ENCODE assay signal across 24 mouse cellular contexts in the genomic region with DNA sequence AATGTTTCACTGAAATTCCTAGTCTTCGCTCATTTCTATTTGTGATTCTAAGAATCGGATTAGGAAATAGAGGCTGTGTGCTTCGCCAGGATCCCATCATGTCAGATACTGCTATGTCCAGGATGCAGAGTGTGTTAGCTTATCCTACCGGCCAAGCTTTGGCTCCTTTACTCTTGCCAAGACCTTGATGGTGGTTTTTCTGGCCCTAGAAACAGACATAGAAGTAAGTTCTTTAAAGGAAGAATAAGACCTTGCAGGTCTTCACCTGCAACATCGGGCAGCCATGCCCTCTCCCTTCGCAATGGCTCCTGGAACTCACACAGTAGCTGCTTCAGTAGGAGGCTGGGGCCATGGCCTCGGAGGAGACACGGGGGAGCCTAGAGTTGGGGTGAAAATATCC. TPM values are rescaled to one million over a fixed set of nuclear protein-coding genes. Genes with fewer than 3 reads are reported as not detected.
"Had no signal": no experiment of that assay in that cellular context is flagged by ENCODE, and none has a peak within 500 bp of the region (broad histone marks: within the 10 kb centered on the region; RNA-seq: fewer than 3 reads in every experiment).

No protein-coding gene starts in this region.

- H3K9me3 ChIP-seq: limb, embryonic 13.5 days; megakaryocyte, embryonic 14.5 days; midbrain, embryonic 10.5 days; neural tube, embryonic 13.5 days; stomach, embryonic 15.5 days had no signal

- ATAC-seq: hindbrain, postnatal 0 days; inflammation-experienced regulatory T-cells, adult 6 months; lung, postnatal 0 days had no signal

- H3K9ac ChIP-seq: limb, embryonic 13.5 days; liver, embryonic 14.5 days; lung, embryonic 14.5 days; neural tube, embryonic 13.5 days; stomach, embryonic 15.5 days had no signal

- H3K36me3 ChIP-seq: limb, embryonic 13.5 days; midbrain, embryonic 10.5 days; neural tube, embryonic 13.5 days; stomach, embryonic 15.5 days had no signal

- H3K4me2 ChIP-seq: limb, embryonic 13.5 days; lung, embryonic 14.5 days; neural tube, embryonic 13.5 days had no signal

- DNase-seq: kidney, adult 2 months; kidney, postnatal 14 days; left cerebral cortex, postnatal 4 days; lung, embryonic 14.5 days; midbrain, embryonic 14.5 days; right cerebral cortex, postnatal 25 days; spleen, adult 18-20 months; thymus, postnatal 36 days had no signal

- H3K27me3 ChIP-seq: megakaryocyte, embryonic 14.5 days; neural tube, embryonic 13.5 days; stomach, embryonic 15.5 days had no signal

- H3K27ac ChIP-seq: hindbrain, postnatal 0 days; limb, embryonic 13.5 days; liver, embryonic 14.5 days; macrophage; midbrain, embryonic 10.5 days; neural tube, embryonic 13.5 days; stomach, embryonic 15.5 days had no signal

- H3K4me3 ChIP-seq: limb, embryonic 13.5 days; megakaryocyte, embryonic 14.5 days; midbrain, embryonic 10.5 days; myocyte; neural tube, embryonic 13.5 days; stomach, embryonic 15.5 days had no signal

- H3K4me1 ChIP-seq: limb, embryonic 13.5 days; megakaryocyte, embryonic 14.5 days; neural tube, embryonic 13.5 days; stomach, embryonic 15.5 days had no signal

RNA-seq across cellular contexts. Expression of a gene that starts 24.2 kb away (rescaled TPM):
- total RNA-seq: layer of hippocampus, adult 18-20 months; layer of hippocampus, postnatal 14 days; left cerebral cortex, postnatal 4 days; monocyte, adult 5-6 weeks; neutrophil, adult 5-6 weeks had no signal
- polyA plus RNA-seq: inflammation-experienced regulatory T-cells, adult 6 months; lung, embryonic 14.5 days; lung, postnatal 0 days; macrophage; midbrain, embryonic 14.5 days; myocyte; neural tube, embryonic 13.5 days; urinary bladder, adult 2 months had no signal

RNA-seq across cellular contexts. Expression of a gene that starts 52.3 kb away (rescaled TPM):
- total RNA-seq: monocyte, adult 5-6 weeks; neutrophil, adult 5-6 weeks had no signal
- polyA plus RNA-seq: inflammation-experienced regulatory T-cells, adult 6 months; limb, embryonic 13.5 days; macrophage; myocyte had no signal
